Mouse (Mus musculus) embryo, embryonic 11.5 days (tissue): ENCODE measurements around the gene Arhgef15.
A peak's percentile ranks its signal among the peaks of the same experiment; 100 is the strongest.
"Not testable (repeated sequence)": the region's sequence is repeated elsewhere in the genome, so short reads cannot be mapped to it uniquely, and the experiment has no call there.

Experiments used
- DNase-seq: peaks from one replicate; pipeline ENCODE4 v3.0.0-alpha.2; 2012; ENCODE audit warnings: low read depth, low spot score

Gene Arhgef15

GRCm38 (mm10) chr11:68965845-68966244, 8.6 kb upstream of the Arhgef15 start:
- peak; percentile 34 for DNase-seq

- no peak for DNase-seq
Measured at GRCm38 (mm10) chr11:68965050-68965449, 7.8 kb upstream of the Arhgef15 start.

GRCm38 (mm10) chr11:68963405-68963804, 6.1 kb upstream of the Arhgef15 start:
- no peak for DNase-seq

GRCm38 (mm10) chr11:68962159-68962558, 4.9 kb upstream of the Arhgef15 start:
- not testable (repeated sequence) for DNase-seq

GRCm38 (mm10) chr11:68961596-68961995, 4.3 kb upstream of the Arhgef15 start:
- no peak for DNase-seq

GRCm38 (mm10) chr11:68957971-68958370, 691 bp upstream of the Arhgef15 start:
- no peak for DNase-seq

- DNase-seq, result no peak
Measured at GRCm38 (mm10) chr11:68956697-68957096, 583 bp downstream of the Arhgef15 start.

- DNase-seq, result no peak
Measured at GRCm38 (mm10) chr11:68956107-68956506, 1.2 kb downstream of the Arhgef15 start.

GRCm38 (mm10) chr11:68955473-68955872, 1.8 kb downstream of the Arhgef15 start:
- DNase-seq, result no peak

GRCm38 (mm10) chr11:68954408-68954807, 2.9 kb downstream of the Arhgef15 start:
- no peak for DNase-seq

- no peak for DNase-seq
Measured at GRCm38 (mm10) chr11:68953903-68954302, 3.4 kb downstream of the Arhgef15 start.

- no peak for DNase-seq
Measured at GRCm38 (mm10) chr11:68947542-68947993, 9.7 kb downstream of the Arhgef15 start.

- no peak for DNase-seq
Measured at GRCm38 (mm10) chr11:68946806-68947440, 10.4 kb downstream of the Arhgef15 start.

GRCm38 (mm10) chr11:68946001-68946400, 11.3 kb downstream of the Arhgef15 start:
- no peak for DNase-seq

GRCm38 (mm10) chr11:68945245-68945644, 12.0 kb downstream of the Arhgef15 start:
- DNase-seq, result no peak

- no peak for DNase-seq
Measured at GRCm38 (mm10) chr11:68942731-68943130, 14.5 kb downstream of the Arhgef15 start.

GRCm38 (mm10) chr11:68940516-68940915, 16.8 kb downstream of the Arhgef15 start:
- DNase-seq, result no peak

GRCm38 (mm10) chr11:68939451-68940304, 17.6 kb downstream of the Arhgef15 start:
- DNase-seq, result peak; percentile 77

- not testable (repeated sequence) for DNase-seq
Measured at GRCm38 (mm10) chr11:68936951-68937350, 20.3 kb downstream of the Arhgef15 start.

GRCm38 (mm10) chr11:68933885-68934507, 23.3 kb downstream of the Arhgef15 start:
- no peak for DNase-seq

- DNase-seq, result no peak
Measured at GRCm38 (mm10) chr11:68929947-68930346, 27.3 kb downstream of the Arhgef15 start.

GRCm38 (mm10) chr11:68926981-68927380, 30.3 kb downstream of the Arhgef15 start, which contains the start of gene Odf4:
Gene Odf4, minus strand, starts transcription at chr11:68927081.
- no peak for DNase-seq
